Mouse (Mus musculus) heart, embryonic 12.5 days (tissue): ENCODE results near the gene Ifi203. TPM values are rescaled to one million over a fixed set of nuclear protein-coding genes. Genes with fewer than 3 reads are reported as not detected.
"Not testable (repeated sequence)": the region's sequence is repeated elsewhere in the genome, so short reads cannot be mapped to it uniquely, and the experiment has no call there.

ENCODE experiments used
- ATAC-seq: fragments of 200-750 bp; cut with Nextera tagmentation; 2 replicates; pipeline ENCODE4 v1.8.0; 2017; ENCODE audit warnings: moderate TSS enrichment, moderate library complexity; ENCODE audit not compliant: insufficient number of reproducible peaks, low FRiP score
- H3K27ac ChIP-seq: fragments of 300-500 bp; sonication (generic); 2 replicates; pipeline ENCODE4 v1.5.1; 2016; ENCODE audit warnings: mild to moderate bottlenecking, moderate library complexity; ENCODE audit not compliant: poor library complexity, severe bottlenecking
- H3K27me3 ChIP-seq: fragments of 300-500 bp; sonication (generic); replicated peaks from 2 replicates; pipeline ENCODE4 v1.6.1; 2016; ENCODE audit warnings: mild to moderate bottlenecking, moderate library complexity
- H3K36me3 ChIP-seq: fragments of 300-500 bp; sonication (generic); 2 replicates; pipeline ENCODE4 v1.6.1; 2016; ENCODE audit warnings: mild to moderate bottlenecking, moderate library complexity
- H3K4me1 ChIP-seq: fragments of 300-500 bp; sonication (generic); replicated peaks from 2 replicates; pipeline ENCODE4 v1.6.1; 2016; ENCODE audit warnings: mild to moderate bottlenecking
- H3K4me2 ChIP-seq: fragments of 300-500 bp; sonication (generic); 2 replicates; pipeline ENCODE4 v1.6.1; 2016; ENCODE audit warnings: mild to moderate bottlenecking, moderate library complexity
- H3K4me3 ChIP-seq: fragments of 300-500 bp; sonication (generic); 2 replicates; pipeline ENCODE4 v1.5.1; 2016; ENCODE audit warnings: mild to moderate bottlenecking
- H3K9ac ChIP-seq: fragments of 300-500 bp; sonication (generic); 2 replicates; pipeline ENCODE4 v1.6.1; 2016; ENCODE audit warnings: mild to moderate bottlenecking, moderate library complexity
- H3K9me3 ChIP-seq: fragments of 300-500 bp; sonication (generic); replicated peaks from 2 replicates; pipeline ENCODE4 v1.6.1; 2016; ENCODE audit warnings: mild to moderate bottlenecking, moderate library complexity
- WGBS: fragments of 180-500 bp; shearing (Covaris S2); methylation state at CpG from one replicate; pipeline ENCODE4 v1.1.7; 2016; 5-methylcytosine and 5-hydroxymethylcytosine counted together
- polyA plus RNA-seq: library from polyadenylated mRNA; unstranded; fragments of >200 nt; fragmentation: Nextera tagmentation; extraction: Ambion mirVana; gene quantifications from 2 replicates; pipeline ENCODE4 v1.2.1, GENCODE M21; 2016

The Ifi203 gene
- polyA plus RNA-seq, 1 experiment from 2014 or later, result 0.18 TPM

GRCm38 (mm10) chr1:173942780-173943066, 251 bp upstream of the Ifi203 start:
- not testable (repeated sequence) for H3K9me3 ChIP-seq, H3K27me3 ChIP-seq, H3K4me2 ChIP-seq, ATAC-seq, H3K4me3 ChIP-seq, H3K9ac ChIP-seq, H3K27ac ChIP-seq, H3K36me3 ChIP-seq, H3K4me1 ChIP-seq

- not testable (repeated sequence) for H3K27me3 ChIP-seq, H3K36me3 ChIP-seq, H3K9ac ChIP-seq, H3K4me3 ChIP-seq, H3K4me2 ChIP-seq, ATAC-seq, H3K9me3 ChIP-seq, H3K27ac ChIP-seq, H3K4me1 ChIP-seq
- WGBS, result 94% methylated on average over 2 of the region's 2 CpGs
Observed at GRCm38 (mm10) chr1:173941522-173941921, 950 bp downstream of the Ifi203 start.

DNA sequence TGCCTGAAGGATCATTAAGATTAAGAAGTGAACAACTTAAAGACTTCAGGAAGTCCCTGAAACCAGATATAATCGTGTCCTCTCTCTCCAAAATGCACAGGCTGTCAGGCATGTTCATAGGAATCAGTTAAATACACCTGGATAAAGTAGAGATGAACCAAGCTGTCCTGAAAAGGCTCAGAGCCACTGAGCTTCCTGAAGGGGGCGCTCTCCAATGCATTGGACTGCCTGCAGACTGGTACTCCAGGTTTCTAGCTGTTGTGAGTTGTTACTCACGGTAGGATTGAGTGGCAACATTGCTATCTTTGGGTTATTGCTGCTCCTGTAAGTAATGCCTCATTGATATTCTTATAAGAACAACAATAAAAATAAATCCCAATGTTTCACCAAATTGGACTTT, 23.2 kb downstream of the Ifi203 start:
- ATAC-seq, H3K4me3 ChIP-seq, H3K27ac ChIP-seq, H3K27me3 ChIP-seq, H3K9ac ChIP-seq, H3K9me3 ChIP-seq, H3K4me2 ChIP-seq, H3K36me3 ChIP-seq, H3K4me1 ChIP-seq: not testable (repeated sequence)
- WGBS, result 50% methylated on average over 3 of the region's 3 CpGs

- Histone ChIP-seq H3K27me3 (no peaks in the 10 kb centered on the region), H3K4me1 (no peaks in the 10 kb centered on the region), H3K9me3 (no peaks in the 10 kb centered on the region), H3K36me3 (no peaks in the 10 kb centered on the region), H3K9ac (no peak overlapping the region), H3K4me3 (no peak overlapping the region), H3K27ac (no peak overlapping the region), H3K4me2 (no peak overlapping the region)
- ATAC-seq, result no peak
- 70% methylated on average over 2 of the region's 2 CpGs for WGBS
Observed at GRCm38 (mm10) chr1:173914559-173914958, 27.9 kb downstream of the Ifi203 start.

GRCm38 (mm10) chr1:173913256-173913791, 29.1 kb downstream of the Ifi203 start:
- not testable (repeated sequence) for H3K4me3 ChIP-seq, H3K36me3 ChIP-seq, H3K9me3 ChIP-seq, H3K4me2 ChIP-seq, ATAC-seq, H3K27me3 ChIP-seq, H3K4me1 ChIP-seq, H3K27ac ChIP-seq, H3K9ac ChIP-seq

GRCm38 (mm10) chr1:173912548-173913255, 29.8 kb downstream of the Ifi203 start, which contains the start of gene Ifi211:
Gene Ifi211, minus strand, starts transcription at chr1:173913046.
- H3K4me2 ChIP-seq, ATAC-seq, H3K4me1 ChIP-seq, H3K27ac ChIP-seq, H3K4me3 ChIP-seq, H3K9me3 ChIP-seq, H3K9ac ChIP-seq, H3K36me3 ChIP-seq, H3K27me3 ChIP-seq: not testable (repeated sequence)
- 69% methylated on average over 6 of the region's 6 CpGs for WGBS

GRCm38 (mm10) chr1:173911808-173912464, 30.5 kb downstream of the Ifi203 start:
- no peaks in the 10 kb centered on the region for H3K36me3 ChIP-seq
- no peaks in the 10 kb centered on the region for H3K9me3 ChIP-seq
- ATAC-seq, result no peak
- 83% methylated on average over 2 of the region's 2 CpGs for WGBS
- no peak overlapping the region for H3K27ac ChIP-seq
- no peak overlapping the region for H3K4me2 ChIP-seq
- H3K4me3 ChIP-seq, result no peak overlapping the region
- H3K4me1 ChIP-seq, result no peaks in the 10 kb centered on the region
- no peaks in the 10 kb centered on the region for H3K27me3 ChIP-seq
- H3K9ac ChIP-seq, result no peak overlapping the region

DNA sequence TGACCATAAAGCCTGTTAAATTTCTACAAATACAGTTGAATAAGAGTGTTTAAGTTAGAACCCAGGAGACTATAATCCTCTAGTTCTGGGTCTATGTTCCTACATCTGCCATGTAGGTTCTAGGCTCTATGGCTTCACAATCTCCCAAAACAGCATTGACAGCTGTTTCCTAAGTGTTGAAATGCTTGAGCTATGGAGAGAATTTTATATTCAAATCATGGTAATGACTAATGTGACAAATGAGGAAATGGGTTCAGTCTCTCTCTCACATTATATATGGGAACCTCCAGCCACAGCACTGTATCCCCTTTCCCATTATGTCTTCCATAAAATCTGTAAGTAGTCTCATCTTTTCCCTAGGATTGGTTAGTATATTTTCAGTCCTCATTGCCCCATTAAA, 34.1 kb downstream of the Ifi203 start:
- H3K9ac ChIP-seq, H3K27ac ChIP-seq, H3K4me3 ChIP-seq, H3K36me3 ChIP-seq, H3K4me1 ChIP-seq, H3K9me3 ChIP-seq, H3K27me3 ChIP-seq, H3K4me2 ChIP-seq, ATAC-seq: not testable (repeated sequence)

DNA sequence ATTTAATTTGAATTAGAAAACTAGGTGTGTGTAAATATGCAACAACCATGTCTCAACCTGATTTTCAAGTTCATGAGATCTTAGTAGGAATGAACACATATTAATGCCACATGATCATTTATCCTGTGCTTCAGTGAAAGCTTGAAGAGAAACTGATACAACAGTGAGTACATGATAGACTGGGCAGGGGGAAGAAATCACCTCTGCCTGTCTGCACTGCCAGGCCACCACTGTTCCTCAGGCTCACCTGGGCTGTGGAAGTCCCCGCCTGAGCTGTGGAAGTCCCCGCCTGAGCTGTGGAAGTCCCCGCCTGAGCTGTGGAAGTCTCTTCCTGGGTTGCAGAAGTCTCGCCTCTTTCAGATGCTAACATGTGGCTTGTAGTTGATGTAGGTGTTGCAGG, 36.6 kb downstream of the Ifi203 start:
- H3K9me3 ChIP-seq, H3K9ac ChIP-seq, H3K4me3 ChIP-seq, H3K4me1 ChIP-seq, H3K27ac ChIP-seq, ATAC-seq, H3K36me3 ChIP-seq, H3K4me2 ChIP-seq, H3K27me3 ChIP-seq: not testable (repeated sequence)
- 69% methylated on average over 4 of the region's 4 CpGs for WGBS

DNA sequence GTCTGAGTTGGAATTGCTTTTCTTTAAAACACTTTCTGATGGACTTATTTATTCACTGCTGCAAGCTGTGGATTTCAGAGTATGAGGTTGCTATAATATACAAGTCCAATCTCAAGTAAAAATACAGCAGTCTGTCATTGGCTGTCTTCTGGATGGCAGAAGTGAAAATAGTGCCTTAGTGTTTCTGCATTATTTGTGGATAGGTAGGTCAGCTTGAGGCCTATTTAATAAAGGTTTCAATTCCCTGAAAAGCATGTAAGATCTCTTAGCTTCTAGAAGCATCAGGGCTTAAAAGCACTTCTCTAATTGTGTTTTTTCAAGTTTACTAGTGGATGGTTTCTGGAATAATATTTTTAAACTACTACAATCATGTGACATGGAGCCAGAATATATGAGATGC, 52.7 kb downstream of the Ifi203 start:
- H3K27me3 ChIP-seq, ATAC-seq, H3K27ac ChIP-seq, H3K4me3 ChIP-seq, H3K9ac ChIP-seq, H3K4me1 ChIP-seq, H3K36me3 ChIP-seq, H3K4me2 ChIP-seq, H3K9me3 ChIP-seq: not testable (repeated sequence)

DNA sequence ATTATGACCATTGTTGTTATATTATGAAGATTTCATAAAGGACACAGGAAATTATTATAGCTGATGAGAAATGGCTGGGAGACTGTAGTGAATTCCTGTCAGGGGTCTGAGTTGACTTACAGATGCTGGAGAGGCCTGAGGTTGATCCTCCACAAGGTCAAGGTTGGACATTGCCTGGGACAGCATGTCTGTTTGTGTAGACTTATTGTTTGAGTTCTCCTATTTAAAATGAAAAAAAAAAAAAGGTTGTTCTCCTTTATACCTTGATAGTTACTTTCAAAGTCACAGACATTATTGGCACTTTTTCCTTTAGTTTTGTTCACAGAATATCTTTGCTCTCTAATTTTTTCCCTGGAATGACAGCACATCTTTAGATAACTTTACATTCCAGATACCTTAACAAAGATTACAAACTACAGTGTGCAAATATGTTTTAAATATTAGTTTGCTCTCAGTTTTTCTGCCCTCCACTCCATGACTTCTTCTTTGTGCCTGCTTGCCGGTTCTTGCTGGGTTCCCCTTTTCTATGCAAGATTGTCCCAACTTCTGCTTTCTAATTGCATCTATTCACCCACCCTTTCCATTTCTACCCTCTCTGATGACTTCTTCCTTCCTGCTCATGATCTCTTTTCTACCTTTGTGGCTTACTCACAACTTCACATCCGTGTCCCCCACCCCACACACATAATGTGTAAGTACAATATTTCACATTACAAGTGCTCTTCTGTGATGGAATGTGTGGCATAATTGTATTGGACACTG, 55.3 kb downstream of the Ifi203 start:
- H3K27me3 ChIP-seq, H3K36me3 ChIP-seq, H3K9ac ChIP-seq, H3K4me2 ChIP-seq, H3K27ac ChIP-seq, H3K9me3 ChIP-seq, H3K4me1 ChIP-seq, H3K4me3 ChIP-seq, ATAC-seq: not testable (repeated sequence)
- 93% methylated on average over 1 of the region's 2 CpGs for WGBS
